Mouse (Mus musculus) lung, adult 2 months (tissue): ENCODE data around the gene 1810046K07Rik. TPM values are rescaled to one million over a fixed set of nuclear protein-coding genes. Genes with fewer than 3 reads are reported as not detected.

Experiments
- DNase-seq: peaks from one replicate; pipeline ENCODE4 v3.0.0; 2022
- H3K4me1 ChIP-seq: fragments of 200-500 bp; 2 replicates; pipeline ENCODE4 v1.6.1; 2011; ENCODE audit warnings: low read length; ENCODE audit not compliant: control insufficient read depth, insufficient read depth
- H3K4me3 ChIP-seq: fragments of 200-500 bp; replicated peaks from 2 replicates; pipeline ENCODE3; 2011; ENCODE audit warnings: low read depth, mild to moderate bottlenecking, control low read depth, low read length; ENCODE audit errors: extremely low read depth
- CTCF ChIP-seq: fragments of 200-500 bp; IDR thresholded peaks from 2 replicates; pipeline ENCODE4 v1.5.1; 2011; ENCODE audit warnings: mild to moderate bottlenecking, low read length, control low read depth; ENCODE audit not compliant: insufficient read depth
- POLR2A ChIP-seq: fragments of 200-500 bp; IDR thresholded peaks from 2 replicates; pipeline ENCODE4 v1.6.1; 2011; ENCODE audit warnings: low read depth, mild to moderate bottlenecking, control low read depth, low read length, borderline replicate concordance; ENCODE audit errors: extremely low read depth
- WGBS: fragments of 180-500 bp; shearing (Covaris S2); methylation state at CpG from one replicate; pipeline ENCODE4 v1.1.7; 2018; 5-methylcytosine and 5-hydroxymethylcytosine counted together
- polyA plus RNA-seq: library from polyadenylated mRNA; depleted of rRNA; stranded (reverse); fragments of >200 nt; gene quantifications from 2 replicates; pipeline ENCODE4 v1.2.3, GENCODE M21; 2012

Gene 1810046K07Rik
- polyA plus RNA-seq, 1 experiment, result 0.82 TPM

GRCm38 (mm10) chr9:51312554-51313317, 16.0 kb downstream of the 1810046K07Rik start:
- peak overlapping the region; percentile 11 for H3K4me3 ChIP-seq
- 20% methylated on average over 18 of the region's 18 CpGs for WGBS
- TF ChIP-seq POLR2A, result no peak
- no peak for TF ChIP-seq CTCF
- peak; percentile 22 for DNase-seq
- peaks cover 3% of the 10 kb centered on the region for H3K4me1 ChIP-seq

GRCm38 (mm10) chr9:51310515-51310914, 18.2 kb downstream of the 1810046K07Rik start:
- H3K4me3 ChIP-seq, result no peak overlapping the region
- TF ChIP-seq POLR2A (no peak), CTCF (no peak)
- peaks cover 3% of the 10 kb centered on the region for H3K4me1 ChIP-seq
- WGBS, result 77% methylated on average over 7 of the region's 7 CpGs
- DNase-seq, result no peak

- no peak for TF ChIP-seq CTCF
- TF ChIP-seq POLR2A, result no peak
- Histone ChIP-seq H3K4me1 (peaks cover 3% of the 10 kb centered on the region; the same call in 1 of the 2 replicates), H3K4me3 (no peak overlapping the region)
- 76% methylated on average over 3 of the region's 3 CpGs for WGBS
- DNase-seq, result no peak
These were observed 22.4 kb downstream of the 1810046K07Rik start for GRCm38 (mm10) chr9:51306351-51306750.

DNA sequence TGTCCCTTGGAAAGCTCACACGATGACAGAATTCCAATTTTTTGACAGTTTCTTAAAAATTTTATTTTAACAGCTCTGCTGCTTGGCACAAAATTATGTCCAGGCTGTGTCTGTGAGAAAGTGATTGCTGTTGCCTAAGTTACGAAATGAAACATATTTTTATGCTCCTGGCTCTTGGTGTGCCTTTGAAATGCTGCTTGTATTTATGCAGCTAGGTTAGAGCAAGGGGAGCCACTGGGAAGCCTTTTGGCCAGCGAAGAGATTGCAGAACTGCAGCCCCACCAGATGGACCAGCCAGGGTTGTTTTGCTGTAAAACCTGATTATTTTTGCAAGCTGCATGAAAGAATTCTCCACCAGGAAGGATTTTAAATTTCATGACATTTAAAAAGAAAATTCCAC, 23.6 kb downstream of the 1810046K07Rik start:
- Histone ChIP-seq H3K4me3 (no peak overlapping the region), H3K4me1 (peaks cover 3% of the 10 kb centered on the region; the same call in 1 of the 2 replicates)
- WGBS, result 65% methylated on average over 3 of the region's 3 CpGs
- no peak for DNase-seq
- no peak for TF ChIP-seq CTCF
- no peak for TF ChIP-seq POLR2A

GRCm38 (mm10) chr9:51303980-51304379, 24.7 kb downstream of the 1810046K07Rik start:
- Histone ChIP-seq H3K4me1 (no peaks in the 10 kb centered on the region), H3K4me3 (no peak overlapping the region)
- TF ChIP-seq POLR2A (no peak), CTCF (no peak)
- 65% methylated on average over 5 of the region's 5 CpGs for WGBS
- no peak for DNase-seq

- 73% methylated on average over 8 of the region's 8 CpGs for WGBS
- no peaks in the 10 kb centered on the region for H3K4me1 ChIP-seq
- TF ChIP-seq CTCF (no peak), POLR2A (no peak)
These were observed 35.2 kb downstream of the 1810046K07Rik start for GRCm38 (mm10) chr9:51293541-51293940.

DNA sequence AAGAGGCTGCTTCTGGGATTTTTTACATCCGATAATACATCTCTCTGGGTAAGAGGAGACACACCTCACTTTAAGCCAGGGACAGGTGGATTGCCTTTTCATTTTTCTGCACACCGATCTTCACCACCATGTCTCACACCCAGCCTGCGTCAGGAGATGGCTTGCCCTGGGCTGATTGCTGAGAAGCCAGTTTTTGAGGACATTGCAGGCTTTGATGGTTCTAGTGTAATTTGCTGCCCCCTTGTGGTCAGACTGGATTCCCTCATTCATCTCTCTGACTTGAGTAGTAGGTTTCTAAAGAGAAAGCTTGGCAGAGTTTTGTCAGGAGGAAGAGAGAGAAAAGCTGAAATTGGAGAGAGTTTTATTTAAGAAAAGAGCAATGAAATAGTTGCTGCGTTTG, 36.0 kb downstream of the 1810046K07Rik start:
- Histone ChIP-seq H3K4me1 (no peaks in the 10 kb centered on the region), H3K4me3 (no peak overlapping the region)
- peak; percentile 59 for DNase-seq
- 22% methylated on average over 4 of the region's 4 CpGs for WGBS
- TF ChIP-seq CTCF (peak; percentile 52; the same call in 1 of the 2 replicates), POLR2A (no peak)

More at GRCm38 (mm10) chr9:51293541-51293940, 35.2 kb downstream of the 1810046K07Rik start:
- H3K4me3 ChIP-seq, result no peak overlapping the region
- DNase-seq, result no peak

DNA sequence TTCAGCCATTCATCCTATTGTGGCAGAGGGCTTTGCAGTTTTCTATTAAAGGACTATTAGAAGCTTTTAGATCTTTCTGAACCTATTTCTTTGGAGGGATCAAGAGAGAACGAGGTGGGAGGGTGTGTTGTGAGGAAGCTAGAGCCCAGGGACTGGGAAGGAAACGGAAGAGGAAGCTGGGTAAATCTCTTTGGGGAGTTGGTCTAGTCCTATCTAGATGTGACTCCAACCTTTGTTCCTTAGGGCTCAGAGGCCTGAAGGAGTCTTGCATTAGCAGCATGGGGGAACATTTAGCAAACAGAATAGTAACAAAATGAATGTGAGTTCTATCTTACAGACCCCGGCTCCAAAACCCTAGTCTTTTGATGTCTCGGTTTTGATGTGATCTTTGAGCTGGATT, 37.7 kb downstream of the 1810046K07Rik start:
- TF ChIP-seq CTCF, result no peak
- no peak for TF ChIP-seq POLR2A
- WGBS, result 70% methylated on average over 4 of the region's 4 CpGs
- DNase-seq, result no peak
- peaks cover 4% of the 10 kb centered on the region for H3K4me1 ChIP-seq
- H3K4me3 ChIP-seq, result no peak overlapping the region

GRCm38 (mm10) chr9:51286079-51286478, 42.6 kb downstream of the 1810046K07Rik start:
- WGBS, result 8% methylated on average over 2 of the region's 2 CpGs
- no peak for DNase-seq
- H3K4me1 ChIP-seq, result peaks cover 4% of the 10 kb centered on the region
- no peak overlapping the region for H3K4me3 ChIP-seq
- TF ChIP-seq POLR2A (no peak), CTCF (no peak)
